Mouse (Mus musculus) subcutaneous adipose tissue, adult 2 months (tissue): ENCODE measurements around the gene Ptar1. TPM values are rescaled to one million over a fixed set of nuclear protein-coding genes. Genes with fewer than 3 reads are reported as not detected.

Experiments
- polyA plus RNA-seq: library from polyadenylated mRNA; depleted of rRNA; stranded (reverse); fragments of >200 nt; gene quantifications from 2 replicates; pipeline ENCODE4 v1.2.3, GENCODE M21; 2012; ENCODE audit warnings: low replicate concordance; rRNA removed

The Ptar1 gene
- polyA plus RNA-seq = 3.5 and 7.4 TPM in 2 replicates

GRCm38 (mm10) chr19:23687296-23688021 lies at the start of gene Ptar1:
Gene Ptar1, plus strand, starts transcription at chr19:23687429.

DNA sequence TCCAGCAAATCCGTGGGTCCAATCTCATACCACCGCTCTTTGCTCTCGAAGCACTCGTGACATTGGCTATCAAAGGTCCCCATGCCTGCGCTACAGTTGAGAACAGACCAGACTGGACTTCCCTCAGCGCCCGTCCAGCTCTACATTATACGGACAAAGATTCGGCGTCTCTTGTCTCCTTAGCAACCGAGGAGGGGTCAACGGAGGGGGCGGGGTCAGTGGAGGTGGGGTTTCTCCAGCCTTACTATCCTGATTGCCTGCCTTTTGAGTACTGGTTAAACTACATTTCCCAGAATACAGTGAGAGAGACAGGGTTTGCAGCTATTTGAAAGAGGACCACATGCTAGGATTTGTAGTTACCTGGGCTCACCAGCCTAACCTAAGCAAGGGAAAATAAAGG lies 34.6 kb upstream of the Ptar1 start, which contains the start of gene 1700028P14Rik:
Gene 1700028P14Rik (minus strand): TSS at position 169 of the 400 bp plus-strand sequence.

DNA sequence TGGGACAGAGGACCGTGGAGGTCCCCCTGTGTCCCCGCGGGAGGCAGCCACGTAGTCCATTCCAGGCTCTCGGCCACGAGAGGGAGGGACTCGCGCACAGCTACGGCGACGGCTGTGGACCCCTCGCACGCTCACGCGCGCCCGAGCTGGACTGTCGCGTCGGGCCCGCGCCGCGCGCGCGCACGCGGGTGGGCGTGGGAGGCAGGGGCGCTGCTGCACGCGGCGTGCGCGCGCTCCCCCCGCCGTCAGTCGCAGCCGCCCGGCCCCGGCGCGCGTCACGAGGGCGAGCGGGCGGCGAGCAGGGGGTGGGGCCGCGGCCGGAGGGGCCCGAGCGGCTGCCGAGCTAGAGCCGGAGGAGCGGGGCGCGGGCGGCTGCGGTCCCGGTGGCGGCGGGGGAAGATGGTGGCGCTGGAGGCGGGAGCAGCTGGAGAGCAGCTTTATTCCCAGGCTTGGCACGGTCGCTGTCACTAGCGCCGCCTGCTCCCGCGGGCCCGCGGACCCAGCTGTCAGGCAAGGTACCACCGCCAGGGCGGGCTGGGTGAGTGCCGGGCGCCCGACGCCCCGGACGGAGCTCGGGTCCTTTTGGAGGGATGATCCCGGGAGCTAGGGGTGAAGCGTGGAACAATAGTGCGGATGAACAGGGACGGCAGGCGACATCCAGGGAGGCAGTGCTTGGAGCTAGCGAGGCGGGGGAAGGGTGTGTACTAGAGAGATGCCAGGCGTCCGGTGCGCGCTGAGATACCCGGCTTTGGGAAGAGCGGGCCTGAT lies 71.5 kb downstream of the Ptar1 start, which contains the start of gene Apba1:
Gene Apba1 (plus strand): TSS at position 334 of the 768 bp plus-strand sequence.

Other genes starting within 250 kb of the Ptar1 start
- gene Mamdc2, start 239.0 kb upstream of the Ptar1 start, polyA plus RNA-seq = 3.3 and 55.1 TPM in 2 replicates
- gene 1700028P14Rik, start 34.6 kb upstream of the Ptar1 start, polyA plus RNA-seq = 2.4 TPM in 1 of 2 replicates, not detected in the other
- 6.3 and 13.9 TPM in 2 replicates for gene Apba1, start 71.5 kb downstream of the Ptar1 start, polyA plus RNA-seq